Mouse (Mus musculus) layer of hippocampus, postnatal 14 days (tissue): ENCODE data around the gene Cbfa2t3. TPM values are rescaled to one million over a fixed set of nuclear protein-coding genes. Genes with fewer than 3 reads are reported as not detected.

ENCODE experiments used
- DNase-seq, 2 experiments: peaks; one replicate each; pipeline ENCODE4 v3.0.0; 2021 to 2022; ENCODE audit warnings: low spot score in 2 of 2, mixed read lengths in 1 of 2
- long read RNA-seq, 2 experiments: library from polyadenylated mRNA; stranded (forward); transcript quantifications; one replicate each; pipeline ENCODE4 v2.0.0; 2021
- total RNA-seq, 2 experiments: library from RNA; stranded (reverse); gene quantifications; 2 replicates each; pipeline ENCODE4 v1.2.3; 2021

The Cbfa2t3 gene
- 10 to 100 TPM; 25.1 to 28.7 TPM for total RNA-seq
- long read RNA-seq, experiment 1, transcript Cbfa2t3-202 (12 exons, 2,867 nt), result major isoform, 5 of 19 reads
- long read RNA-seq, experiment 1, partial matches to known transcripts, result 6 of 19 reads
- long read RNA-seq, experiment 1, other reads (novel, unspliced or antisense), result 4 of 19 reads
- long read RNA-seq, experiment 2, transcript Cbfa2t3-201 (11 exons, 3,161 nt), result major isoform, 5 of 25 reads
- long read RNA-seq, experiment 2, partial matches to known transcripts, result 9 of 25 reads
- long read RNA-seq, experiment 2, other reads (novel, unspliced or antisense), result 7 of 25 reads

DNA sequence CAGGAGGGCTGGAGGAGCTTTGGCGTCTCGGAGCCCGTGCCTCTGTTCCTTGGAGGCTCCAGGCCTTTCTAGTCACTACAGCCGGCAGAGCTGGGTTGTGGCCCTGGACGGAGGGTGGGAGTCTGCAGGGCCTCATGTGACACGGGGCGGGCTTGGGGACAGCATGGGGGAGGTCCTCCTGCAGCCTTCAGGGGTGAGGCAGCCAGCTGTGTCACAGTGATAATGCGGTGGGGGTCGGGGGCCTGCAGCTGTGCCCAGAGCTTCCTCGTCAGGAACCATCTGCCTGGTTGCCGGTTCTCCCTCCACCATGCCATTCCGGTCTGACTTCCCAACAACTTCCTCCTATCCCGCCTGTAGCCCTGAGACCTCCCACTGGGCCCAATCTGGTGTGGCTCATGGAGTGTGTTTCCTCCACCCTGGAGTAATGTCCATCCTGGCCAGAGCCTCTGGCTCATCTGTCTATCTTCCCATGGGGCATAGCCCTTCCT is at the start of gene Cbfa2t3:
Gene Cbfa2t3 (minus strand): TSS at position 105 of the 488 bp plus-strand sequence.
- no peak for DNase-seq

DNA sequence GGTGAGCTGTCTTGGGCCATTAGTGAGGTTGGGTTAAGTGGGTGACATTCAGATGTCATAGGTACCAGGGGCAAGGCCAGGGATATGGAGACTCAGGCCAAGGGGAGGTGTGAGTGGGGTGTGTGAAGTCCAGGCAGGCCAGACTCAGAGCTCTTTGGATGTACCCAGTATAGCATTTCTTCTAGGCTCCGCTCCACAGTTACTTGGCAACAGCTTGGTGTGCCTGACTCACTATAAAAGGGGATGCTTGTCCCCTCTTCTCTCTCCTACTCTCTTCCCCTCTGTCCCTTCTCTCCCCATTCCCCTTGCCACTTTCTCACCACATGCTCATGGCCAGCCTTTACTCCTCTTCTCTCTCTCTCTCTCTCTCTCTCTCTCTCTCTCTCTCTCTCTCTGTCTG is 48.9 kb upstream of the Cbfa2t3 start:
- DNase-seq, result no peak

DNA sequence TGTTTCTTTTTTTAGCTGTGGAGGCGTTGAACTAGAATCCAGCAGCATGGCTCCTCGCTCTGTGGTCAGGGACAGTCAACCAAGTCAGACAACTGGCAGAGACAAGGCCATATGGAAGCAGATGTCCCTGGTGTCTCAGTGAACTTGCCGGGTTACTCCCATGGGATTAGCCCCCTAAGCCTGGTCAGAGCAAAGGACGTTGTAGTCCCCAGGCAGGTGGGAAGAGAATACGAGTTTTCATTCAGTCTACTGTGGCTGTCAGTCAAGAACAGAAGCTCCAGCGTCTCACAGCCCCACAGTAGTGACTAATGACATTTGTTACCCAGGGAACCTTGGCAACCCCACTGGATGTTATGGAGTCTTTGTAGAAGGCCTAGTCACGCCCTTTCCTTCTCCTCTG is 47.5 kb upstream of the Cbfa2t3 start:
- no peak for DNase-seq

DNA sequence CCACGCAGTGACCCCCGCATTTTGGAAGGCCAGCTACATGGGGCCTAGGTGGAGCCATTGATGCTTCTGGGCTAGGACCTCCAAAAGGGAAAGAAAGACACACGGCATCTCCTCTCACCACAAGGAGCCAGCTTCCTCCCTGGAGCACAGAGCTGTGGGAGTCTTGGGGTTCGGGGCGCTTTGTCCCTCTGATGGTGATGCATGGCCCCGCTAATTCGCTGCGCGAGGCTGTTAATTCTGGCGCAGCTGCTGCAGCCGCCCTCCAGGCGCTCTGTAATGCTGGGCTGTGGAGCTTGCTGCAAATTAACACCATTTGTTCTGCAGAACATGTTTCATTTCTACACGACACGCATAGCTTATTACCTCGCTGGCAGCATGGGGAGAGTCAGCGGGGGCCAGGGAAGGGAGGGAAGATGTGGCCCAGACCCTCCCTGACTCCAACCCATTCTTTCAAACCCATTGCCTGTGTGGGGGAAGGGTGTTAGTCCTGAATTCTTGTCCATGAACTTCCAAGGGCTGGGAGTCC is 46.9 kb upstream of the Cbfa2t3 start:
- DNase-seq, result peak in 1 of 2 experiments; percentile 27

DNA sequence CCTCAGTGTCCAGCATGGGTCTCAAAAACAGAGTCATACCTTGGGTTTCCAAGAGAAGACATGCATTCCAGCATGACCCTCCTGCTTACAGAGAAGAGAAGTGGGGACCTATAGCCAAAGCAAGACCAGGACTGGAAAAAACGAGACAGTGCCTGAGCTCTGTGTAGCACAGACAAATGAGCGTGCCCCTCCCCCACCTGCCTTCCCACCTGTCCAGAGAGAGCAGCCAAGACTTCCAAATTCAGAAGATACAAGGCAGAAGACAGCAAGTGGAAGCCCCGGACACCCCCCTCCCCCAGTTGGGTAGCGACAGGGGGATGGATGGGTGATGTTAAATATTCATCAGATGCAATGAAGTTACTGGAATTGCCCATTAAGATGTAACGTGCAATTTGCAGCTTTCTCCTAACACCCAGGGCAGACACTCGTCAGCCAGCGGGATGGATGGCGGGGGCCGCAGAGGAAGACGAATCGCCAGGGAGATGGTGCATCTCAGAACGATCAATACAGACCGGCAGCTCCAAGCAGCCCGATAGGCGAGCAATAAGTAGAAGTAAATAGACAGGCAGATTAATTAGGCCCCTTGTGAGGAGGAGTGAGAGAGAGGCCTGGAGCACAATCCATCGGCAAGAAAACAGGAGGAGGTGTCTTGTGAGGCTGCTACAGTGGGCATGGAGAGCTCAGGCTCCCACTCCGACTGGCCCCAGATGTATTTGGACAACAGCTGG is 46.3 kb upstream of the Cbfa2t3 start:
- DNase-seq, result no peak

DNA sequence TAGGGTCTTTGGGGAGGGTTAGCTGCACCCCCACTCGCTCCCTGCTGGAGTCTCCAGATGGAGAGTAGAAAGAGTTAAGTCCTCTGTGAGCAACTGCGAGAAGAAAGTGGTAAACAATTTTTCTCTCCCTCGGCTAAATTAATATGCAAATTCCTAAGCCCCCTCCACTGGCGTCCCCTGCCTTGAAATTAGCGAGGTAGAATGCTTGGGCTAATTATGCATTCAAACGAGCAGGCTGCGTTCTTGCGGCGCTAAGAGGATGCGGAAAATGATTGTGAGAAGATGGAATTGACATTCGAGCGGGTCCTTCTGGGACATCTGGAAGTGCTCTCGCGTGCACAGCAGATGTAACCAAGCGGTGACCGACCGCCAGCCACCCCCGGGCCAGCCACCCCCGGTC is 43.6 kb upstream of the Cbfa2t3 start:
- no peak for DNase-seq

DNA sequence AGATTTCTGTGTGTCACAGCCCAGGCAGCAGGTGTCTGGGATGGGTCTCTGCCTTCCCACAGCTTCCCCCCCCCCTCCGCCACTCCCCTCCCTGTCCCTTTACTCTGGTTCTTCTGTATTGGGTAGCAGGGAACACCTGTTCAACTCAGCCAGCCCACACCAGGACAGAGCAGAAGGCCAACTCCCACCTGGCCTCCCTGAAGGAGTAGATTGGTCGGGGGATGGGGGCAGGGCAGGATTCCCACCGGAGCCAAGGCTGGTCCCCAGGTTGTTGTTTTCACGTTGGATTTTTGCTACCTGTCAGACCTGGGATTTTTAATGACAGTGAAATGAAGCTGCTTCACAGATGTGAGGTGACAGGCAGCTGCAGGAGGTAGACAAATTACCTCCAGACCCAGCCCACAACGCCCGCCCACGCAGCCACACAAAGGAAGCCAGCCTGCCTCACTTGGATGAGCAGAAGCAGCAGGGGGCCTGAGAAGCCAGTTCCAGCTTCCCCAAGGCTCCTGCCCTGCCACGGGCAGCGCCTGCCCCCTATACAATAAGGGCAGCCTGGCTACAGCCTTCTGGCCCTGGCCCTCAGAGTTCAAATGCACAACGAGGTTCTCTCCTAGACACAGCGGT is 40.3 kb upstream of the Cbfa2t3 start:
- no peak for DNase-seq

DNA sequence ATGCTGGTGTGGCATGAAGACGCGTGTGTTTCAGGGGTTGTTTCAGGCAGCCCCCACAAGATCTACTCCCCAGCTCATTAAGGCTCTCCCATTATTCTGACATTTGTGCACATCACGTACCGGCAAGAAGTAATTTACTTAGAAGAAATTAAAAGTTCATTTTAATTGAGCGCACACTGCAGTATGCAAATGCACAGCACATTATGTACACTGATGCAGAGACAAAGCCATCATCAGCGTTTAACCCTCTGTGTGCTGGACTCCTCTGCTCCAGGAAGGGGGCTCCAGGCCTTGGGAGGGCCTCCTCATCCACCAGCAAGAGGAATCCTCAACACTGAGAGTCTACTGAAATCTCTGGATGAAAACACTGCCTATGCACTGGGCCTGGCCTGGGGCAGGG is 39.0 kb upstream of the Cbfa2t3 start:
- DNase-seq, result no peak

DNA sequence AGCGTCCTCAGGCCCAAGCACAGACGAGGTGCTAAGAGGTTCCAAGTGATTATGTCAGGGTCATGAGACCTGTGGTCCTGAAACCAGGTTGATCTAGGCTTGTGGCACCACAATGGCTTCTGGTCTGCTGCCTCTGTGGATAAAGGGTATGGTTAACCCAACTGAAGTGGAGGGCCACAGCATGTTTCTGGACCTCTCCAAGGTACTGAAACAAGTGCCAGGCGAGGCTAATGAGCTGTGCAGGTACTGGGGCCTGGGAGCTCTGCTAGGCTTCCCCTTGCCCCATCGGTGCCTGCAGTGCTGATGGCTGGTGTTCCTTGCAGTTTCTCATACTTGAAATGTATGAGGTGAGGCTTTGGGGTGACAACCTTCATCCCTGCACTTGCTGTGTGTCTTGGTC is 38.2 kb upstream of the Cbfa2t3 start:
- no peak for DNase-seq

DNA sequence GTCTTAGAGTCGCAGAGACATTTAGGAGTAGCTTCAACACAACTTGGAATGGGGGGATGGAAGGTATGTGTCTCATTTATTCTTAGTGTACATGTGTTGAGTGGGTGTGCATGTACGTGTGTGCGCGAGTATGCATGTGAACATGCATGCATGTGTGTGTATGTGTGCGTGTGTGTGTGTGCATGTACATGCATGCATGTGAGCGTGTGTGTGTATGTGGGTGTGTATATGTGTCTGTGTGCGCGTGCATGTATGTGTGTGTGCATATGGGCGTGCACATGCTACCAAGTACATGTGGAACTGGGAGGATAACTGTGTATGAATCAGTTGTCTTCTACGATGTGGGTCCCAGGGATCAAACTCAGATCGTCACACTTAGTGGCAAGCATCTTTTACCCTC is 37.7 kb upstream of the Cbfa2t3 start:
- no peak for DNase-seq

DNA sequence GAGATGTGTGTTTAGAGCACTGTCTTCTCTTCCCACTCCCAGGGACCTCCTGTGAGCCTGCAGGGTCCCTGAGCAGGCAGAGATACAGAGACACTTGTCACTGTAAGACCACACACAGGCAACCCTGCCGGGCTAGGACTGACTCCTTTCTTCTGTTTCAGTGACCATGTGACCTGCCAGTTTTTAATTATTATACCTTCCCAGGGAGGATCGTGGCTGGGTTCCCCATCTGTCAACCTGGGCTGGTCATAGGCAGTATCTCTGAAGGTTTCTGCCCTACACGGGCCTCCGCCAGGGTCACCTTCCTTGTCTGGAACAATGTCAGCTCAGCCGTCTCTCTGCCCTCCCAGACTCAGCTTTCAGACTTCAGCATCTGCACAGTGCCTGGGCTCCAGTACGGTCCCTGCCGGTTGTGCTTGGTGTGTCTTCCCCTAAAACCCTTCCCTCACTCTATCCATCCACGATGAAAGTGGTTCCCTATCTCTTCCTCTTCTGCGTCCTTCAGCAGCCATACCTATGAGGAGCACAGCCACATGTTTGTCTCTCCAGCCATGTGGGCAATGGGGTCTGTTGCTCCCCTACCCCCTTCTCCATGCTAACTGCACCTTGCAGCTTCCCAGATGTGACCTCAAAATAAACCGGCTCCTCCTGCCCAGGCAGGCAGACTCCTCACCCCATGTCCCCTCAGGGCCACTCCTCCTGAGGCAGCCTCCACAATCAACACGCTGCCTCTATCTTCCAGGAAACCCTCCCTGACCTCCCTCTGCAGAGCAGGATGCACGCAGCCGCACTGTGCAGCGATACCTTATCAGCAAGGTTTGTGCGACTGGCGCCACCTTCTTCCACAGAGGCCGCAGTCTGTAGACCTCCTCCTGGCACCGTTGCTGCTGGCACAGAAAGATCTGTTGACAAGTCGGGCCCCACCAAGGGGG is 36.9 kb upstream of the Cbfa2t3 start:
- no peak for DNase-seq

DNA sequence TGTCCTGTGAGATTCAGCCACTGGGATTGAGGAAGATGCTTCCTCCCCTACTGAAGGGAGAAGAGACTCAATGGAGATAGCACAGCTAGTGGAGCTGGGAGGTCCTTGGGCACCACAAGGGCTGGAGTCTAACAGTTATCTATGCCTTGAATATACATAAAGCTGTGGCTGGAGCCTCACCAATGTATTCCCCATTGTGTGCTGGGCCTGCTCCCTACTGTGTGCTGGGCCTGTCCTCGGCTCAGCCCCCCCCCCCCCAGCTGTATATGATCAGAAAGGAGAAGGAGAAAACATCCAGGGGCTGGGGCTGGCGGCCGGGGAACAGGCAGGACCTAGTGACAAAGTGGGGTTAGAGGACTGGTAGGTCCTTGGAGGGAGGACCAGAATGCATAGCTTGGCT is 36.2 kb upstream of the Cbfa2t3 start:
- DNase-seq, result no peak

DNA sequence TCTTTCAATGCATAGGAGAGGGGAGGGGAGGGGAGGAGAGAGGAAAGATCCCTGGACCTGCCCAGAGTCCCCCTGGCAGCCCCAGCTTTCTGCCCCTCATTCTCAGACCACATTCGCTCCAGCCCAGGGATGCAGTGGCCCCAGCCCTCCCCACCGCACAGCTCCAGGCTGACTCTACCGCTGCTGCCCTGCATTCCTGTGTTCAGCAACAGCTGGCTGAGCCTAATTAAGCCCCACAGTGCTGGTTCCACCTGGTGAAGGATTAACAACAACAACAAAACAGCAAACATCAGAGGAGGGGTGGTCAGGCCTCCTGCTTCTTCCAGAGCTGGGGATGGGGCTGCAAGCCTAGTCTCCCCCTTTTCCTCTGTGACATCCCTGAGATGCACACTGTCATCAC is 29.7 kb upstream of the Cbfa2t3 start:
- no peak for DNase-seq

DNA sequence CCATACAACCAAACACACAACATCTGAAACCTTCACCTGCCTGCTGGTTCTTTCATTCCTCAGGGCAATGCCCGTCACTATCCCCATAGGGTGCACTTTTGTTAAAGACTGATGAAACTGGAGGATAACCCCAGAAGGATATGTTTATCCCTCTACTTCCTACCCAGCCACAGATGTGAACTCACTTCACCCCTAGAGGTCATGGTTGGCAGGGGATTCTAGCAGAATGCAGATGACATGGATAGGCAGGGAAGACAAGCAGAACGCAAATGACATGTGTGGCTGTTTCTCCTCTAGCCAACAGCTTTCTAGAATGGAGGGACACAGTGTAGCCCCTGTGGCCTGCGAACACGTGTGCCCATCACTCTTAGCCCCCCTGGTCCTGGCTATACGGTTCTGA is 28.5 kb upstream of the Cbfa2t3 start:
- no peak for DNase-seq

DNA sequence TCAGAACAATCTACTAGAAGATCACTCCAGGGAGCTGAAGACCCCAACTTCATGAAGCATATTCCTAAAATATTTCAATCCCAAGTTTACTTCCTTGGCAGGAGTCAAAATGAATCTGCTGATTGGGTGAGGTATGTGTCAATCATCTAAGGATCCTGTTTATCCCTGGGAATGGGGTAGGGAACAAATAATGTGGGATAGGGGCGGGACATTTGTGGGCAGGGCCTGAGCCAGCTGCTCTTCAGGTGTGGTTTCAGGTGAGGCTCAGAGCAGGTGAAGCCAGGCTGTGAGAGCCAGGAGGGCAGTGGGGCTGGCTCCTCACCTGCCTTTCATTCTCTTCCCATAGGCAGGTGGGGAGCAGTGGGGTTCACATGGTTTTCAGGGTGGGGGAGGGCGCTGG is 27.9 kb upstream of the Cbfa2t3 start:
- DNase-seq, result no peak

DNA sequence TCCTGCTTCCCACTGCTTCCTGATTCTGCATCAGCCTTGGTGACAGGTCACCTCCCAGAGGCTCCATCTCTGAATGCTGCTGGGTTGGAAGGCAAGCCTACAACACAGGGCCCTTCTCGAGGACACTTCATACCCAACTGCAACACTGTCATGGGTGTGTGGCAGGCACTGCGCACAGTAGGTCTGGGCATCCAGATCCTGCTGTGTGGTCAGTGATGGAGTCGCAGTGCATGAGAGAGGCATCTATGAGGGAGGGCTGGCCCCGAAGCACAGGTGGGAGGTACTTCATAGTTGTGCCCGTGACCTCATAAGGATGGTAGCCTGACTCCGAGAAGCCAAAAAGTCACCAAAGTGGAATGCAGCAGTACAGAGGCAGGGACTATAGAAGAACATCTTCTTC is 26.3 kb upstream of the Cbfa2t3 start:
- no peak for DNase-seq

DNA sequence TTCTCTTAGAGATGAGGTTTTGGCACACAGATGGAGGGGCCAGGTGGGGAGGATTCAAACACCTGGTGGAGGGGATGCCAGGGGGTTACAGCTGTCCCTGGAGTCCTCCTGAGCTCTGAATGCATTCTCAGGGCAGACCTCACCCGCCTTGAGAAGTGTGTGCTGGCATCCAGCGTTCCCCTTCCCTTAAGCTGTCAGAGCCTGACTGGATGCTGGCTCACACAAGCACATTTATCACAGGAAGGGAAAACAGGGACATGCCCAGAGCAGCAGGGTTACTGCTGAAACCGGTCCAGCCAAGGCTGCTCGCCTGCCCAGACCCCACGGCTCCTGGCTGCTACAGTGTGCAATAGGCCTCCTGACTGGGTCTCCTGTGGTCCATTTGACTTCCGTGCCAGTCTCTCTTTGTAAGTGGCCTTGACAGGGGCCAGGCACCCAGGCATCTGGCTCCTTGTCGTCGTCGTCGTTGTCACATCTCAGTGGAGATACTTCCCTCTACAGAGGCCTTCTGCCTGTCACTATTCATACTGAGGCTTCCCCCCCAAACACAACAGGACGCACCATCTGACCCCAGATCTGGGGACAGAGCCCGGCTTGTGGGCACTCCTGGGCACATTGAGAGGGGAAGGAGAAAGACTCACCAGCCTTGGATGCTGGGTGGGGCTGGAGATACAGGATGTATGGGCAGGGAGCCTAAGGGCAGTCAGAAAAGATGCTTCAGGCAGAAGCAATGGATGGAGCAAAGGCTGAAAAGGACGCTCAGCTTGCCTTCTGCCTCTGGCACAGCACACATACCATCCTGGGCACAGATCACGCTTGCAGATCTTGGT is 22.1 kb upstream of the Cbfa2t3 start:
- DNase-seq, result no peak

DNA sequence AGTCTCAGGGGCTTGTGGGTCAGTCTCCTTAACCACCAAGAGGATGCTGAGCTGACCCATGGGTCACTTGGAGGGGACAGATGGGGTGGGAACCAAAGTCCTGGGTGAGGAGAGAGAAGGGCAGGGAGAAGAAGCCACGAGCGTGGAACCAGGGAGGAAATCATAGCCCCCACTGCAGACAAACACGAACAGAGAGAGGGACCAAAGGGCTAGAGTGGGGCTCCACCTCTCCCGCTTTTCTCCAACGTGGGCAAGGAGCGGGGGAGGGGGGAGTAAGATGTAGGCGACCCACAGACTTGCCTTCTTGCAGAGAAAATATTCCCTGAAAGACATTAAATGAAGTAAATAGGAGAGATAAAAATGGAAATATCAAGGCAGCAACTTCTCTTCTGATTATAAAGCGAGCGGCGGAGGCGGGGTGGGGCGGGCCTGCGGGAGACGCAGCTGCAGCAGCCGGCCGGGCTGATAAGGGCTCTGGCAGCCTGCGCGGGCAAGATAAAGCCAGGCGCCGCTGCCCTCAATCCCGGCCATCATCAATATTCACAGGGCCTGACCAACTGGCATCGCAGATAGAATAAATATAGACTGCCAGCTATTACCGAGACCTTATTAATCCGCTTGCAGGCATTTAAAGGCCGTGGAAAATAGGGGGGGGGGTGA is 21.3 kb upstream of the Cbfa2t3 start:
- DNase-seq, result peak in 1 of 2 experiments; percentile 39

DNA sequence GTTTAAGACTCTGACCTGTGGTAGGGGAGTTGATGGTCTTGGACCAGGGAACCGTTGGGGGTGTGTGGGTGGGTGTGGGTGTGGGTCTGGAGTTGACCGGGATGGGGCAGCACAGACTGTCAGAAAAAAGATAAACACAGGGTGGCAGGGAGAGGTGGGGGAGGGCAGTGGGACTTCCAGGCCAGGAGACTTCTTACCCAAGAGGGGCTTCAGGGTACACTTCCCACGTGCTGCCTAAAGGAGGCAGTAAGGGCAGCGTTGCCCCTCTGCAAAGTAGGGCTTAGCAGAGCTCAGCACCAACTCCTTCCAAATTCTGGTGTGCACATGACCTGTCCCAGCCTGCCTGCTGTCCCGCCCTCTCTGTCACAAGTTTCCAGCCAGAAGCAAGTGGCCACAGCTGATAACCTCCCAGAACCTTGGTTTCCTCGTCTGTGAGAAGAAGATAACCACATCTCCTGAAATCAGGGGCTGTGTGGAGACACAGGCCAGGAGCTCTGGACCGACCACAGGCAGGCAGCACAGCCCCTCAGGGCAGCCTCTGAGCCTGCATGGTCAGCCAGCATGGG is 20.7 kb upstream of the Cbfa2t3 start:
- DNase-seq, result no peak
